Mouse (Mus musculus) neural tube, embryonic 12.5 days (tissue): ENCODE data around the gene Hoxd12. TPM values are rescaled to one million over a fixed set of nuclear protein-coding genes. Genes with fewer than 3 reads are reported as not detected.

ENCODE experiments used
- ATAC-seq: fragments of 200-750 bp; cut with Nextera tagmentation; 2 replicates; pipeline ENCODE4 v1.8.0; 2017; ENCODE audit warnings: low read depth, mild to moderate bottlenecking, moderate TSS enrichment, moderate library complexity; ENCODE audit not compliant: low FRiP score
- H3K27ac ChIP-seq: fragments of 300-500 bp; sonication (generic); 2 replicates; pipeline ENCODE4 v1.5.1; 2016
- H3K27me3 ChIP-seq: fragments of 300-500 bp; sonication (generic); replicated peaks from 2 replicates; pipeline ENCODE4 v1.6.1; 2016; ENCODE audit warnings: mild to moderate bottlenecking
- H3K36me3 ChIP-seq: fragments of 300-500 bp; sonication (generic); 2 replicates; pipeline ENCODE4 v1.6.1; 2016; ENCODE audit warnings: mild to moderate bottlenecking
- H3K4me1 ChIP-seq: fragments of 300-500 bp; sonication (generic); 2 replicates; pipeline ENCODE4 v1.6.1; 2016
- H3K4me2 ChIP-seq: fragments of 300-500 bp; sonication (generic); replicated peaks from 2 replicates; pipeline ENCODE4 v1.6.1; 2016; ENCODE audit warnings: mild to moderate bottlenecking
- H3K4me3 ChIP-seq: fragments of 300-500 bp; sonication (generic); 2 replicates; pipeline ENCODE4 v1.5.1; 2016
- H3K9ac ChIP-seq: fragments of 300-500 bp; sonication (generic); 2 replicates; pipeline ENCODE4 v1.6.1; 2016; ENCODE audit warnings: mild to moderate bottlenecking
- H3K9me3 ChIP-seq: fragments of 300-500 bp; sonication (generic); 2 replicates; pipeline ENCODE4 v1.6.1; 2016; ENCODE audit warnings: mild to moderate bottlenecking
- WGBS: fragments of 180-500 bp; shearing (Covaris S2); methylation state at CpG from one replicate; pipeline ENCODE4 v1.1.7; 2016; 5-methylcytosine and 5-hydroxymethylcytosine counted together
- polyA plus RNA-seq: library from polyadenylated mRNA; unstranded; fragments of >200 nt; fragmentation: Nextera tagmentation; extraction: Ambion mirVana; gene quantifications from 2 replicates; pipeline ENCODE4 v1.2.1, GENCODE M21; 2016

Hoxd12 gene
- 4.1 and 8.0 TPM in 2 replicates for polyA plus RNA-seq

DNA sequence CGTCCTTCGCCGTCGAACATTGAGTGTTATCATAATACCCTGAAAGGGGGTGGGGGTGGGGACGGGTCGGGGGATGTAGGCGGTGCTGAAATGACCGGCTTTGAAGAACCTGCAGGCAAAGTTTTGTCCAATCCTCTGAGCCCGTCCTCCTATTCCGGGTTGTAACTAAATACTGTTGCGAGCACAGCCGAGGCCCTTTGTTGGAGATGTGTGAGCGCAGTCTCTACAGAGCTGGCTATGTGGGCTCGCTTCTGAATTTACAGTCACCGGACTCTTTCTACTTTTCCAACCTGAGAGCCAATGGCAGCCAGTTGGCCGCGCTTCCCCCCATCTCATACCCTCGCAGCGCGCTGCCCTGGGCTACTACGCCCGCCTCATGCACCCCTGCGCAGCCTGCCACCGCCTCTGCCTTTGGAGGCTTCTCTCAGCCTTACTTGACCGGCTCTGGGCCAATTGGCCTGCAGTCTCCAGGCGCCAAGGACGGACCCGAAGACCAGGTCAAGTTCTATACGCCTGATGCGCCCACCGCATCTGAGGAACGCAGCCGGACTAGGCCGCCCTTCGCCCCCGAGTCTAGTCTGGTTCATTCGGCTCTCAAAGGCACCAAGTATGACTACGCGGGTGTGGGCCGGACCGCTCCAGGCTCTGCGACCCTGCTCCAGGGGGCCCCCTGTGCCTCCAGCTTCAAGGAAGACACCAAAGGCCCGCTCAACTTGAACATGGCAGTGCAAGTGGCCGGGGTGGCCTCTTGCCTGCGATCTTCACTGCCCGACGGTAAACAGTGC, at the start of gene Hoxd12:
TSS of gene Hoxd12 (plus strand) at position 133 of the 785 bp plus-strand sequence.
- Histone ChIP-seq H3K36me3 (no peaks in the 10 kb centered on the region), H3K9ac (peak within 1 kb of the TSS; percentile 36), H3K27me3 (peaks cover 98% of the 10 kb centered on the region), H3K4me1 (peaks cover 15% of the 10 kb centered on the region), H3K9me3 (no peaks in the 10 kb centered on the region), H3K27ac (no peak within 1 kb of the TSS), H3K4me3 (peak within 1 kb of the TSS; percentile 25), H3K4me2 (peak within 1 kb of the TSS; percentile 42)
- WGBS: under 1% methylated on average over 47 of the region's 47 CpGs
- ATAC-seq: no peak

DNA sequence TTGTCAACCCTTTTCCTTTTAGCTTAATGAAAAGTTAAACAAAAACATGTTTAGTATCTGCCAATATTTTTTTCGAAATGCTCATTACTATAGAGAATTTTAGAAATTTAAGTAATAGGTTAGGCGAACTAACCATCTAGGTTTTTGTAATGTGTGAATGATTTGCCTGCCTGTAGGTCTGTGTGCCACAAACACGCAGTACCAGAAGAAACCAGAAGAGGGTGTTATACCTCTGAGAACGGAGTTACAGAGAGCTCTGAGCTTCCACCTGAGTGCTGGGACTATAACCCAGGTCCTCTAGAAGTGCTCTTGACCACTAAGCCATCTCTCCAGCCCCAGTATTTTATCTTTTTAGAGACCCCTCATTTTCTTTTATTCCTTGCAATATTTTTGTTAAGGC, 39.4 kb upstream of the Hoxd12 start:
- Histone ChIP-seq H3K4me2 (no peak overlapping the region), H3K27ac (no peak overlapping the region), H3K9ac (no peak overlapping the region), H3K4me1 (no peaks in the 10 kb centered on the region), H3K4me3 (no peak overlapping the region), H3K36me3 (no peaks in the 10 kb centered on the region), H3K27me3 (no peaks in the 10 kb centered on the region), H3K9me3 (no peaks in the 10 kb centered on the region)
- 66% methylated on average over 4 of the region's 4 CpGs for WGBS
- ATAC-seq: no peak

DNA sequence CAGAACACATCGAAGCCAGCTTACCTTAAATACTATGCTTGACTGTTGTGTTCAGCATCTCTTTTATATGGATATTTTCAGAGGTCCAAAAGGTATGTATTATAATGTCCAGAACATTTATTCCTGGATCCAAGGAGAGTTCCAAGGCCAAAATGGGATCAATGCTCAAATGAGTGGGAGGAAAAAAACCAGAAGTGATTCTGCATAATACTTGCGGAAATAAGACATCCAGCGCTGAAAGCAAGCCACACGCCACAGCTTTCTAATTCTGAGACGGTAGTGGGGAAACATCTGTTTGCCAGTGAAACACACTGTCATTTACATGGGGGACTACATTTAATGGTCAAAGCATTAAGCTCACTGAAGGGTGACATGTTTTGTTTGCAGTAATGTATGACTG, 32.4 kb upstream of the Hoxd12 start:
- H3K27ac ChIP-seq: no peak overlapping the region
- no peak for ATAC-seq
- no peaks in the 10 kb centered on the region for H3K9me3 ChIP-seq
- no peaks in the 10 kb centered on the region for H3K4me1 ChIP-seq
- 64% methylated on average over 5 of the region's 5 CpGs for WGBS
- H3K9ac ChIP-seq: no peak overlapping the region
- H3K4me3 ChIP-seq: no peak overlapping the region
- H3K36me3 ChIP-seq: no peaks in the 10 kb centered on the region
- H3K4me2 ChIP-seq: no peak overlapping the region
- H3K27me3 ChIP-seq: peaks cover 34% of the 10 kb centered on the region

DNA sequence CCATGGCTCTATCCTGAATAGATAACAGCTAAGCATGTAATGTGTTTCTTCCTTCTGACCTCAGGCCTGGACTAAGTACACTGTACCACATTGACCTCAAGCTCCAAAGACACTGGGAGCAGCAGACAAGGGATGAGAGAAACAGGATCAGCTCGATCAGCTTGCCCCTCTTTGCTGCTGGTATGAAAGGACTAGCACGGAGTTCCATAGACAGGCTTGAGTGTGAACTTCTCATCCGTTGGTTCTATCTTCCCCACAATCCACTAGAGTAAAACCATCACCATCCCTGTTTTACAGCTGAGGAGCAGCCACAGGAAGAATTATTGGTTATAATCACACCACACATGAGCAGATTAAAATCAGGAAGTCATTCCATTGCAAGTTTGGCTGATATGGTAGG, 29.2 kb upstream of the Hoxd12 start:
- H3K4me2 ChIP-seq: no peak overlapping the region

DNA sequence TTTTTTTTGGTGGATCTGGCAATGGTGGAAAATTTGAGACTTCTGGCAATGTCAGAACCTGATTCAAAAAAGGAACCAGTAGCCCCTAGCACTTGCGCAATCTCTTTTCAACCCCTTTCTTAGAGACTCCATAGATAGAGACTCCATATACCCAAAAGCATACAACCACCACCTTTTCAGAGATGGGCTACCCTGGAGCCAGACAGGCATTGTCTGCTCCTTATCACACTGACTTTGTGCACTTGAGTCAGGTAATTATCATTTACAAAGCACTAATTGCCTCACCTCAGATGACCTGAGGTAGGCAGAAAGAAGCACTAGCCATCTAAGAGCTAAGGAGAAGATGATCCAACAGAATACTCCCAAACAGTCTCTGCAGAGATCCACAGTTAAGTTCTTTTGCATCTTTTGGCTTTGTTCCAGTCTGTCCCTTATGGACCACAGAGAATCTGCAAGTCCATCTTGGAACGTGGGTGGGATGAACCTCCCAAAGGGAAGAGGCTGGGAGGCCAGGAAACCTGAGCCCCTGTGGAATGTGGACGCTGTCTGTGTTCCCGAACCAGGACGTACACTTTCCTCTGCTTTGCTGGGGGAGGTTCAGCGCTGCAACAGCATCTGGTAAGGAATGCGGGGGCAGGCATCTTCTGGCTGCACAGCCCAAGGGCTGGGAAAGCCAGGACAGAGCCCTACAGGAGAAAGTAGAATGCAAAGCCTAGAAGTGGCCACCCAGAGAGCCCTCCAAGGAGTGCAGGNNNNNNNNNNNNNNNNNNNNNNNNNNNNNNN, 27.5 kb upstream of the Hoxd12 start:
- WGBS: 14% methylated on average over 7 of the region's 7 CpGs

More for the DNA sequence above, 29.2 kb upstream of the Hoxd12 start:
- Histone ChIP-seq H3K4me1 (no peaks in the 10 kb centered on the region), H3K36me3 (no peaks in the 10 kb centered on the region), H3K27ac (no peak overlapping the region), H3K4me3 (no peak overlapping the region), H3K27me3 (peaks cover 66% of the 10 kb centered on the region), H3K9ac (no peak overlapping the region), H3K9me3 (no peaks in the 10 kb centered on the region)
- no peak for ATAC-seq
- 81% methylated on average over 3 of the region's 3 CpGs for WGBS

DNA sequence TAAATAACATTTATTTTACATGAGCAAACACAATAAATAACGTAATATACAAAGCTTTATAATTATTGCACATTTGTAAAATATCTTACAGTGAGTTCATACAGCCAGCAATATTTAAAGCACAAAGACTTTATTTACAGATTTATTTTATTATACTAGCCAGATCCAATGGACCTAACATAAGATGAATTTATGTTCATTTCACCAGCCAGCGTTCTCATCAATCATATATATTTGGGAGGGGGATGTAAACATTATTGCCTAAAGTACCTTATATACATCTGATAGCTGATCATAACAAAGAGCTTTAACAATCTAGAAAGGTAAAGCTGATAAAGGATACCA, 21.8 kb upstream of the Hoxd12 start:
- Histone ChIP-seq H3K4me1 (peaks cover 12% of the 10 kb centered on the region), H3K9ac (no peak overlapping the region), H3K4me3 (no peak overlapping the region), H3K27me3 (peaks cover 81% of the 10 kb centered on the region), H3K9me3 (no peaks in the 10 kb centered on the region), H3K36me3 (no peaks in the 10 kb centered on the region), H3K4me2 (no peak overlapping the region), H3K27ac (no peak overlapping the region)
- no peak for ATAC-seq
- WGBS: 37% methylated on average over 2 of the region's 2 CpGs

More for the DNA sequence above, 27.5 kb upstream of the Hoxd12 start:
- Histone ChIP-seq H3K27me3 (peaks cover 75% of the 10 kb centered on the region), H3K9ac (no peak overlapping the region), H3K27ac (no peak overlapping the region), H3K4me1 (no peaks in the 10 kb centered on the region), H3K36me3 (no peaks in the 10 kb centered on the region), H3K9me3 (no peaks in the 10 kb centered on the region), H3K4me2 (no peak overlapping the region), H3K4me3 (no peak overlapping the region)
- ATAC-seq: no peak

DNA sequence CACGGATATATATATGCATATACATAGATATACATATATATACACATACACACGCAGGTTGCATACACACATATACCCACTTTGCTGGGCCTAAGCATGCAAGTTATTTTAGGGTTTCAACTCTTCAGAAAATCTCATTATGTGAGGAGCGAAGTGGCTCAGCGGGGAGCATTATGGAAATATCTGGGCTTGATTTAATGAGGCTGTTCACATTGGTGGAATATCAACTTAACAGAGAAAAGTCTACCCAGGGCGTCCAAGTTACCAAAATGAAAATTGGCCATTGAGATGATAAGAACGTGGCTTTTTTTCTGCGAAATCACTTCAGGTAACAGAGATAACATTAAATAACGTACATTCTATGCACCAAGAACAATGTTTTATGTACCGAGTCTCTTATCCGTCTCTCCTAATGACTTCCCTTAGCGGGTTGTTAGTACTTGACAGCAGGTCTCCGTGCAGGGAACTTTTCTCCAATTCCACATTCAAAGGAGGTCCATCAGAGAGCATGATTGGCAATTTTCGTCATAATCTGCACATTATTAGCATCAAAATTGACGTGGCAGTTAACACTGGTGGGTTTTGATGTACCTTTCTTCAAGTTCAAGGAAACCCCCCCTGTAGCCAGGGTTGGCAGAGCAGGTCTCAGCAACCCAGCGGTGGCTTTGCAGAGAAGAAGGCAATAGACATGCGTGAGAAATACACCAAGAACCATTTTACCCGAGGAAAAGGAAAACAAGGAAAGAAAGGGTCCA, 20.9 kb upstream of the Hoxd12 start:
- no peak for ATAC-seq
- Histone ChIP-seq H3K27ac (no peak overlapping the region), H3K4me1 (peaks cover 17% of the 10 kb centered on the region), H3K4me2 (no peak overlapping the region), H3K27me3 (peaks cover 81% of the 10 kb centered on the region), H3K36me3 (no peaks in the 10 kb centered on the region), H3K9ac (no peak overlapping the region), H3K4me3 (no peak overlapping the region), H3K9me3 (no peaks in the 10 kb centered on the region)
- WGBS: 9% methylated on average over 17 of the region's 17 CpGs

DNA sequence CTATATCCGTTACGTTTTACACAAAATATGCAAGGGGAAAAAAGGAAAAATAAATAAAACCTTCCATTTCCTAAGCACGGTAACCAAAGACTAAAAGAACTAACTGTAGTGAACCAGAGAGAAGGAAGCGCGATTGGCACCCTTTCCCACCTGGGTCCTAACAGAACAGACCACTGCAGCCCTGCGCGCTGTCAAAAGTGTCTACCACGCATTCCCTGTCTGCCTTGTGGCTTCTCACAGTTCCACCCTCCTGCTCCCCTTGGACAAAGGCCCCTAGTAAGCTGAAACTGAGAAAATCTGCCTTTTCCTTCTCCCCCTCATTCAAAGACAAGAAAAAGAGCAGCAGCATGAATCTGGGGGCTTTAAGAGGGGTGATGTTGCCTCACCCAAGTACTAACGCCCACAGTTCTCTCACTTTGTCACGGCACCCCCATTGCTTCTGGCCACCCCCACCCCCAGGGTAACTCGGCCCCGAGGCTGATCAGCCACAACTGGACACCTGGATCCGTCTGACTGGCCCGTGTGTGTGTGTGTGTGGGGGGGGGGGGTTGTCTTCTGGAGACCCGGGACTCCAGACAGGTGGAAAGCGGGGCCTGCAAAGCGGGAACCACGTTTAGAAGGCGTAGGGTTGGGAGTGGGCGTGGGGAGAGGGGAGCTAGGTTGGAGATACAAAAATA, 19.9 kb upstream of the Hoxd12 start:
- Histone ChIP-seq H3K9me3 (no peaks in the 10 kb centered on the region), H3K4me2 (peak overlapping the region; percentile 62), H3K27ac (no peak overlapping the region), H3K4me3 (peak overlapping the region; percentile 33; the same call in 1 of the 2 replicates), H3K36me3 (no peaks in the 10 kb centered on the region), H3K4me1 (peaks cover 17% of the 10 kb centered on the region), H3K27me3 (peaks cover 81% of the 10 kb centered on the region), H3K9ac (no peak overlapping the region)
- 2% methylated on average over 20 of the region's 20 CpGs for WGBS
- ATAC-seq: no peak

DNA sequence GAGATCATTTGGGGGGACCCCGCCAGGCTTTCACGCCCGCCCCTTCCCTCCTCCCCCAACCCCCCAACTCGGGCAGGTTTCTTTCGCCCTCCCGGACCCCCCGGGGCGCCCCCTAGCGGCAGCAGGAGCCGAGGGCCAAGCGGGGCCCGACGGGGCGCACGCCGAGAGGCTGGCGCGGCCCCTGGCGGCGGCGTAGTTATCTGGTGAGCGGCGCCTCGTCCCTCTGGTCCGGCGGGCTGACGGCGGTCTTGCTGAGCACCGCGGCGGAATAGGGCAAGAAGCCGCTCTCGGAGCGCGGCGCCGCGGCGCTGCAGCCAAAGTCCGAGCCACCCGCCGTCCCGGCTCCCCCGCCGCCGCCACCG, 19.4 kb upstream of the Hoxd12 start:
- H3K4me1 ChIP-seq: peaks cover 17% of the 10 kb centered on the region
- H3K27me3 ChIP-seq: peaks cover 81% of the 10 kb centered on the region
- WGBS: 2% methylated on average over 29 of the region's 47 CpGs
- no peaks in the 10 kb centered on the region for H3K36me3 ChIP-seq
- peak overlapping the region; percentile 62 for H3K4me2 ChIP-seq
- peak overlapping the region; percentile 33 for H3K4me3 ChIP-seq
- no peak overlapping the region for H3K27ac ChIP-seq
- peak overlapping the region; percentile 40; the same call in 1 of the 2 replicates for H3K9ac ChIP-seq
- ATAC-seq: 0 out of 2 replicates have a peak, but pooled peaks have one; percentile 18
- no peaks in the 10 kb centered on the region for H3K9me3 ChIP-seq

DNA sequence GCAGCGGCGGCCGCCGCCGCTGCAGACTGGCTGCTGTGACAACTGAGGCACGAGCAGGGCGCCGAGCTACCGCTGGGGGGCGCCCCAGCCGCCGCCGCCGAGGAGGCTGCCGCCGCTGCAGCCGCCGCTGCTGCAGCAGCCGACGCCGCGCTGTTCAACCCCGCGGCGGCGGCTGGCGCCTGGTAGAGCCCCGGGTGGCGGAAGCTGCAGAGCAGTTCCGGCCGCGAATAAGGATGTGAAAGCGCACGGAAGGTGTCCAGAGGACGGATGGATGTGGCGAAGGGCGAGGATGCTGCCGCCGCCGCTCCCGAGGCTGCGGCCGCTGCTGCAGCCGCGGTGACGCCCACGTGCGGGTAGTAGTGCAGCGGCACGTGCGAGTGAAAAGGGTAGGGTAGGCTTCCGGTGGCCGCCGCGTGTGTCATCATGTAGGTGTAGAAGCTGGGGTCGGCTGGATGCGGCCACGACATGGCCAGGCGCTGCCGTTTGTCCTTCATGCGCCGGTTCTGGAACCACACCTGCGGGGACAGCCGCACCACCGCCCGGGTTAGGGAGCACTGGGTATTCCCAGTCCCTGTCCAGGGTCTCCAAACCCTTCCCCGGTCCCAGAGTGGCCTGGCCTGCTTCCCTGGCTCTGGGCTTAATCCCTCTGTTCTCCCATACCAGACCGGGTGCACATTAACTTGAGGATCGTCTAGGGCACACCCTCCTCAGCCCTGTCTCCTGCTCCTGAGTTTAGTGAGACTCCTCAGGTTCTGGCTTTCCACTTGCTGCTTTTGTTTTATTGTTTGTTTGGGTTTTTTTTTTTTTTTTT, 18.8 kb upstream of the Hoxd12 start:
- Histone ChIP-seq H3K27ac (no peak overlapping the region), H3K4me3 (peak overlapping the region; percentile 33), H3K27me3 (peaks cover 83% of the 10 kb centered on the region), H3K4me2 (peak overlapping the region; percentile 62), H3K4me1 (peaks cover 17% of the 10 kb centered on the region), H3K9ac (peak overlapping the region; percentile 40; the same call in 1 of the 2 replicates), H3K36me3 (no peaks in the 10 kb centered on the region), H3K9me3 (no peaks in the 10 kb centered on the region)
- WGBS: under 1% methylated on average over 54 of the region's 69 CpGs
- ATAC-seq: peak; percentile 32; the same call in 1 of the 2 replicates

DNA sequence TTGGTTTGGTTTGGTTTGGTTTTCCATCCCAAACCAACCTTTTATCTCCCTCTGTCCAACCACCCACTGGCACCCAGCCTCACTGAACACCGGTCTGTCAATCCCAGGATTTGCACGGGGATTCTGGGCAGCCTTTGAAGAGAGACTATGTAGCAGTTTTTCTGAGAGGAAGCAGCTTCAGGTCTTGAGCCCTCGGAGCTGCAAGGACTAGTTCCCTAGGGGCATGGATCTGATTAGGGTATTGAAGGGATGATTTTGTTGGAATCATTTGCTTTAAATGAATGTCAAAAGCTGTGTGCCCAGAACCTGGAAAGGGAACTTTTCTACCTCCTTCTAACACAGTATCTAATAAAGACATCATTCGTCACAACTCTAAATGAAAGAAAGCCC, 18.2 kb upstream of the Hoxd12 start:
- Histone ChIP-seq H3K4me3 (no peak overlapping the region), H3K4me2 (no peak overlapping the region), H3K27me3 (peaks cover 87% of the 10 kb centered on the region), H3K9ac (no peak overlapping the region), H3K27ac (no peak overlapping the region), H3K36me3 (no peaks in the 10 kb centered on the region), H3K9me3 (no peaks in the 10 kb centered on the region), H3K4me1 (peaks cover 19% of the 10 kb centered on the region)
- 3% methylated on average over 4 of the region's 4 CpGs for WGBS
- no peak for ATAC-seq
